Mouse (Mus musculus): ENCODE measurements around the gene Cdrt4.

The Cdrt4 gene

DNA sequence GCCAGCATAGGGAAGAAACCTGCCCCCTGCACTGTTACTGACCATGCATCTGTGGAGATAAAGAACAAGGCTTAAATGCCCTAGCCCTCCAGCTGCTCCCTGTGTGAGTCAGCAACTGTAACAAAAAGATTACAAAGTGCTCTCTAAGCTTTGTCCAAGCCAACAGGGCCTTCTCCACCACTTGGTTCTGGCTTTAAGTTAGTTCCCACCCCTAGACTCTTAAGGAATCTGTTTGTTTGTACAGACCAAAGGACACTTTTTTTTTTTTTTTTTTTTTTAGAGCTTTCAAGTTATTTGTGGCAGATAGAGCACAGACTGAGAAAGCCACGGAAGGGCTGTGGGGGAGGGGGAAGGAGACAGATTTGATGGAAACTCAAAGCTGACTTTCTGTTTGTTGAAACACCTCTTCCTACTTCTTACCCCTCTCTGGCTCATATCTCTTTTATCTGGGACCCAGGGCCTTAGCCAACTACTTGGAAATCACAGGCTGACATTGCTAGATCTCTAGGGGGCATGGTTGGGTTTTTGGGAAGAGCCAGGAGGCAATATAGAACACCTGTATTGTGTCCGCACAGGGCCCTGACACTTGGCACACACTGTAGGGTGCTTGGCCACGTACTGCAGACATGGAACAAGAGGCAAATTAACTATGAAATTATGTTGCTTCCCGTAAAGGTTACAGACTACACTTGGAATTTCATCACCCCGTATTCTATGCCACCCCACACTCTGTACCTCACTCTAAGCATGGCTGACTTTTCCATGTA lies 44.9 kb downstream of the Cdrt4 start:
- no peak for DNase-seq (ENCODE audit: low read depth, low spot score)

DNA sequence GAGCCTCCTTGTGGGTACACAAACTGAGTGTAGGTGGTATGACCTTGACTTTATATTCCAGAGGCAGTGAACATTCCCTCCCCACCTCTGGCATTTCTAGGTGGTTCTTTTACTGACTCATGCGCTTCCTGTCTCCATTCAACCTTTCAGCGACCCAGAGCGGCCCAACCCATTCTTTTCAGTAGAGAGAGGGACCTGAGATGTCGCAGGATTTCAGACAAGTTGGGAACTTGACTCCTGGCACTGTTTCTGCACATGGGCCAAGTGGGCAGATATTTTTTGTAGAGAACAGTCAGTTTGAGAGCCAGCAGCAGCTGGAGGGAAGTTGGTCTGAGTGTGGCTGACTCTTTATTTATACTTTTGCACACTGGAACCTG lies 45.5 kb downstream of the Cdrt4 start:
- no peak for DNase-seq (ENCODE audit: low read depth, low spot score)

DNA sequence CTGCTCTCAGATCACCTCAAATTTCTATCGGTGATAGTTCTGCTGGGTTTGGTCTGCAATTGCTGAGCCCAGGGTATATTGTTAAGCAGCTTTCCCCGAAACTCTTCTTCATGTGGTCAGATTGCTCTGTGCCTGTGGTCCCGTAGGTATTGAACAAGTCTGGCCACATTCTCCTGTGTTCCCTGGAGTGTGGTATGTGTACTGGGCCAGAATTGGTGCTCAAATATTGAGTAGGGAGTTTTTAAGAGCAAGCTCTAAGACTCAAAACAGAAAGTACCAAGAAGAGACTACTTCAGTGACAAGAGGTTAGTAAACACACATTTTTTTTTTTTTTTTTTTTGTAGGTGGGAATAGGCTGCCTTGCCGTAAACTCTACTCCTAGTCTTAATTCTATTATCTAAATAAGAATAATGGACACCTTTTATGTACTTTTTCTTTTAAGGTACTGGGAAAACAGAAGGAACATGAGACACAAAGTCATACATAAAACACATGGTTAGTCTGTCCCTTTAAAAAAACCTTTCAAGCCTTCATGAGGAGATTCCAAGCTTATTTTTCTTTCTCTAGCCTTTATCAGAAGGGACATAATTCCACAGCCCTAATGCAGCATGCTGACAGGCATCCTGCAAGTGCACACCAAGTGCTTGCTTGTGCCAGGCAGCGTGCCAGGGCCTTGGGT lies 46.2 kb downstream of the Cdrt4 start:
- DNase-seq (ENCODE audit: low read depth, low spot score), result no peak

DNA sequence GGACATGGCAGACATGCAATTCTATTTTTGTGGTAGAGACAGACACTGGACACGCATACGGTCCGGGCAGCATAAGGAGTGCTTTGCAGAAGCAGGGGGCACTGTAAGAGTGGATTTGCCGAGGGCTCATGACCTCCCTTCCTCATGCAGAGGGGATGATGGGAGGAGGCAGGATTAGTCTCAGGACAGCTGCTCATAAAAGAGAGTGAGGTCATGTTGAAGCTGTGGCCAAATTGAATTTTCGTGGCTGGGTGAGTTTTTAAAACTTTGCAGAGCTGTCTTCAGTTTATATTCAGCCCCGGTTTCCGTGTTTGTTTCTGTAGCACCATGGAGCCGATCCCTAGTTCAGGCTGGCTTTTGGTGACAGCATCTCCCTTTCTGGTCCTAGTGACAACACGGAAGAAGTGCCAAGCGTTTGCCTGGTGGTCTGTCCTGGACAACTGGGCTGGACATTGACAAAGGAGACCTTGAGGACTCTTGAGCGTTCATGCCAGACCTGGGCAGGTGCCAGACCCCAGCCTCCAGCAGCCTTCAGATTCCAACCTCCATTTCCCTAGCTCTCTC lies 46.8 kb downstream of the Cdrt4 start:
- DNase-seq (ENCODE audit: low read depth, low spot score), result peak; percentile 93

DNA sequence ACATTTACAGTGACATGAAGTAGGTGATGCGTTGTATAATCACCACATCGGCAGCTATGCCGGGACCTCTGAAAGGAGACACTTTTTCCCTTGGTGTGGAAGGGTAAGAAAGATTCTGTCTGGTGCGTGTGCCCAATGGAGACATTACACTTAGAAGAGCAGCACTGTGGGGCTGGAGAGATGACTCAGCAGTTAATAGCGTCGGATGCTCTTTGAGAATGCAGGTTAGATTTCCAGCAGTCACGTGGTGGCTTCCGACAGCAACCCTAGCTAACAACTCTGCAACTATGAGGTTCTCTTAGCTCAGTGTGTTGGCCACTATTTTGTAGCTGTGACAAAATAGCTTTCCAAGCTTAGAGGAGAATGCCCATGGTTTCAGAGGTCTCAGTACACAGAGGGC lies 49.1 kb downstream of the Cdrt4 start:
- no peak for DNase-seq (ENCODE audit: low read depth, low spot score)

DNA sequence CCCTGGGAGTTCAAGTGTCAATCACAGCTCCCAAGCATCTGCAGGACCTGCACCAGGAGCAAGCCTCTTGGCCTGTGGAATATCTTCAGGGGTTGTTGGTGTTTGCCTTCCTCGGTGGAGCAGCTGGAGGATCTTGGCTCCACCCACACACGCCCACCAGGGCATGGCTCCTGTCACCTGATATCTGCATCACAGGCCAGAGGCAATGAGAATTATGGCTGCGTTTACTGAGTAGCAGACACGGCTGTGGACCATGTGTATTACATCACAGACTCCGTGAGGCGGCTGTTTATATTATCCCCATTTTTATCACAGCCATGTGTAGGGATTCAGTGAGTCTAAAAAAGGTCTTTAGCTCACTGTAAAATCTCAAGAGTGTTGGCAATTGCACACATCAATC lies 53.6 kb downstream of the Cdrt4 start:
- DNase-seq (ENCODE audit: low read depth, low spot score), result no peak

DNA sequence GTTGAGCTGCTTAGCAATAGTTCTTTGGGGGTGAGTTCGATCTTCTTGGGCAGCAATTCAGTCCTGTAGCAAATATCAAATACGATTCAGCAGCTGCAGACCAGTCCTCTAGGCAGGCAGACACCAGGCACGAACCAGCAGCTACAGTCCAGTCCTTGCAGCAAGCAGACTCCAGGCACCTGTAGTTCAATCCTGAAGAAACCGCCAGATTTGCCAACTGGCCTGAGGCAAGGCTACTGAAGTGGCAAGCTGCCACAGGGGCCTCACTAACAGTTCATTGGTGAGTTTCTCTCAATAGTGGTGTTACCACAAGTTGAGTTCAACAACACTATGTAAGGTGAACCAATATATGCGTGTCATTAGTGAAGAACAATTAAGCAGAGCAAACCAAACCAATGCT lies 56.4 kb downstream of the Cdrt4 start:
- DNase-seq (ENCODE audit: low read depth, low spot score), result no peak

DNA sequence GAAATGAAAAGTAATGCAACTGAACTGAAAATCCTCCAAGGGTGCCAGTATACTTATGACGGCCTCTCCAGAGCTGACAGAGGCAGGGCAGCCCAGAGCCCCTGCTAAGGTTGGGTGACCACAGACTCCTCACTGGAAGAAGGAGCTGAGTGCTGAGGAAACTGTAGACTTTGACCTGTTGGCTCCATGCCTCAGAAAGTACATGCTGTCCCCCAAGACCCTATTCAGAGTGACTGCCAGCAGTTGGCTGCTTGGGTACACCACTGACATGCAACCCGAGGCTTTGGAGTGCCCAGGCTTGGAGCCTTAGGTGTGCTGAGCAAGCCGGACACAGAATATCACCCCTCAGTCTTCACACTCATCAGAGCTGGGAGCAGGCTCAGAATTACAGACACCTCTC lies 57.0 kb downstream of the Cdrt4 start:
- DNase-seq (ENCODE audit: low read depth, low spot score), result peak; percentile 40

DNA sequence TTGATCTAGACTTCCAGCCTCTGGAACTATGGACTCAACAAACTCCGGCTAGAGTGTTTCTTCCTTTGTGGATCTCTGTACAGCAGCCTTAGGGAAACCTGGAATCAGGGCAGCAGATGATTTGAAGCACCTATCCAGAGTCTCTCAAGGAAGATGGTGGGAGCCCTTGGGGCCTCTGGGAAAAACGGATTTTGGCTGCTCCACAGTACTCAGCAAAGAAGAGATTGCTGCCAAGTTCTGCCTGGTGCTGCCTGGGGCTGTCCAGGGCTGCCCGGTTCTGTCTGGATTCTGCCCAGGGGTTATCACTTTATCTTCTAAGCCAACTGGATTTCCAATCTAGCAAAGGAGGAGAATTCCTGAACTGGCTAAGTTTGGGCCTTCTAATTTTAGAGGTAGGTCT lies 58.8 kb downstream of the Cdrt4 start:
- no peak for DNase-seq (ENCODE audit: low read depth, low spot score)

DNA sequence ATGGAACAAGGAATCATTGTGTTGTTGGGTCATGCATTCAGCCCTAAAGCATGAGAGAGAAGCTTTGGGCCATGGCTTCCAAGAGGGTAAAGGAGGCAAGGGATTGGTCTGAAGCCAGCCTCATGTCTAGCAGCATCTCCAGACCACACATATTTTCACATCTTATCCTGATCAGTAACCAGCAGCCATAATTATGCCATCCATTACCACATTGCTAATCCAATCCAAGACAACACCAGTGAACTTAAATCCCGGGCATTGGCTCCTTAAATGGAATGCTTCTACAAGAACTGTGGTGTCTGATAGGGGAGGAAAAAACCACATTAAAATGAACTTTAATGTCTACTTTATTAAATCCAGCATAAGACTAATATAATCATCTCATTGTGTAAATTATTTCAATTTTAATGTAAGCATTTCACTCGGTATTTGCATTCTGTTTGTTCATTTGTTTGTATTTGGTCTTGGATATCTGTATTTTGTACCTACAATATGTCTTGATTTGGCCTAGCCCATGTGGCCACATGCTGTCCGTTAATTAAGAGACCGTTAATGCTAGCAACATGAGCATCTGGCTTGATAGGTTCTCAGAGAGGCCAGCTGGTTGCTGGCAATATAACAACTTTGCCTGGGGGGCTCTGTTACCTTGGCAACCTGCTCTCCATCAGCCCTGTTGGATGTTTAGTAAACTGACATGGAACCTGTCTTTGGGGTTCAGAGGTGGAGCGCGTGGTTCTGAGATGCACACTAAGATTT lies 66.5 kb downstream of the Cdrt4 start:
- DNase-seq (ENCODE audit: low read depth, low spot score), result no peak

DNA sequence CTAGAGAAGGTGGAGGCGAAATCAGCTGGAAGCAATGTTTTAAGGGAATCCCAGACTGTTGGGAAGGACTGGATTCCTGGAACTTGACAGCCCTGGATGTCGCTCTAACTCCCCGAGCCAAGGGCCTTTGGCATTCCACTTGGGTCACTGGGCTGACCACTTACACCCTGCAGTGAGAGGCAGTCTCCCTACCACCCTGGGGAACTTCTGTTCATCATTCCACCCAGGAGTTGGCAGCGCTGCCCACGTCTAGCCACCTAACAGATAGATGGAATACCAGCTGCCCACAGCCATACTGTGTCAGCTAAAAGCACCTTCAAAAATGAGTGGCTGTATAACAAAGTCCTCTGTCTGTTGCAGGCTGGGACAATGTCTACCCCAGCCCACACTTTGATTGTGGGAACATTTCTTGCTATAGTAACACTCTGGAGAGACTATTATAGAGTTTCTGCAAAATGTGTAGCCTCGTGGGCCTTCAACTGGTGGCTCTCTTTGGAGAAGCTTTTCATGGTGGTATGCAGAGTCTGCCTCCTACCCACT lies 67.2 kb downstream of the Cdrt4 start:
- DNase-seq (ENCODE audit: low read depth, low spot score), result no peak

DNA sequence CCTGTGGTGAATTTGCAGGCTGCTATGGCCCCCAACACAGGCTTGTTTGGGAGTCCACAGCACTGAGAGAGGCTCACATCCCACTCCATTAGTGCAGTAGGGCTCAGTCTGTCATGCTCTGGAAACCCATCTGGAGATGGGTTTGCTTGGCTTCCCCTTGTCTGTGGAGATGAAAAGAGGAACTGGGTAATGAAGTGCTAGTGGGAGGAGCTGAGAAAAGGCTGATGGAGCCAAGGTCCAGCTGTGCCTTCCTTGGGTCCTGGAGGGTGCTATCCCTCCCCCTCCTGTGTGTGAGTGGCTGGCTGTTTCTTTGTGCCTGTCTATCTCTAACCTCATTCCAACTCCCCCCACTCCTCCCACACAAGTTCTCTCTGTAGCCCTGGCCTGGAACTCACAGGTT lies 69.6 kb downstream of the Cdrt4 start:
- peak; percentile 44 for DNase-seq (ENCODE audit: low read depth, low spot score)

DNA sequence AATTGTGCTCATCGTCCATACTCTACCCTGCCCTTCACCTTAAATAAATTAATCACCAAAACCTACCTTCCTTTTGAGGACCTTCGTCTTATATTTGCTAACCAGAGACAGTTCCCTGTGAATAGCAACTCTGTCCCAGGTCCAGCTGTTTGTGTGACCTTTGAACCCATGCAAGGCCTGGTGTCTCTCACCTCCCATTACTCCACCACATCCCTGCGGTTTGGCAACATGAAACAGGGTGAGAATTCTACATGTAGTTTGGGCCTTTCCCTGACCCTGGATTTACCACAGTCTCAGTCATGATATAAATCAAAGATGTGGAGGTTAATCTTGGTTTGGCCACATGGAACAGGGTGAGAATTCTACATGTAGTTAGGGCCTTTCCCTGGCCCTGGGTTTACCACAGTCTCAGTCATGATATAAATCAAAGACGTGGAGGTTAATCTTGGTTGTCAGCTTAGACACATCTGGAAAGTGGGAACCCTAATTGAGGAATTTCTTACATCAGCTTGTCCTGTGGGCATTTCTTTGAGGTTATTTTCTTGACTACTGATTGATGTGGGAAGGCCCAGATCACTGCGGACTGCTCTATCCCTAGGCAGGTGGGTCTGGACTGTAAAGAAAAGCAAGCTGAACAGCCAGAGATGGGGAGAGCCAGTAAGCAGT lies 70.3 kb downstream of the Cdrt4 start:
- no peak for DNase-seq (ENCODE audit: low read depth, low spot score)

DNA sequence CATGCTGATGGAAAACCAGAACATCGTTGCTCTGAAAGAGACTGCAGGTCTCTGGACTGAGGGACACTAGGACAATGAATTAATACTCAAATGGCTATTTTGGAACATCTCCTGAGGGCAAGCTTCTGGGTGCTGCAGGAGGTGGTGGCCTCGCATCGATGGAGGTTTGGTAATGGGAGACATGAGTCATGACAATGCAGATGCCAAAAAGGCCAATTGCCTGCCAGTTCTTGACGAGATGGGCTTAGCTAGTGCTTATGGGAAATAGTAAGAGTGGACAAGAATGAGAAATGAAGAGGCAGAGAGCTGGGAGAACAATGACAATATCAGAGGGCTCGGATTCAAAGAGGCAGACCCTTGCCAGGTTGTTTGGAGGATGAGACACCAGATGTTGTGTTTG lies 72.5 kb downstream of the Cdrt4 start:
- DNase-seq (ENCODE audit: low read depth, low spot score), result peak; percentile 65

DNA sequence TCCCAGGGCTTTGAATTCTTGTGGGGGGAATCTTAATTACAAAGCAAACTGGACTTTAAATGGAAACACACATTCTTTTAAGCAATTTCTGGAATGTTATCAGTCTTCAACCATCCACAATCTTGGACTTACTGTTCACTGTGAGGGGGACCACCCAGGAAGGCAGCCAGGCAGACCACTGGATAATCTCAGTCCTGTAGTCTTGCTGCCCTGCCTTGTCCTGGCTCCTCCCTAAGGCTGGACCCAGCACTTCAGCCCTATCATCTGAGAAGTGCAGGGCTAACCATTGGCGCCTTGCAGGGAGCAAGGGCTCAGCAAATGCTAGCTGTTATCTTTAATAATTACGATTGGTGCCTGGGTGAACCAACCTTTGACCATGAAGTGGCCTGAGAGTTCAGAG lies 73.1 kb downstream of the Cdrt4 start:
- no peak for DNase-seq (ENCODE audit: low read depth, low spot score)

DNA sequence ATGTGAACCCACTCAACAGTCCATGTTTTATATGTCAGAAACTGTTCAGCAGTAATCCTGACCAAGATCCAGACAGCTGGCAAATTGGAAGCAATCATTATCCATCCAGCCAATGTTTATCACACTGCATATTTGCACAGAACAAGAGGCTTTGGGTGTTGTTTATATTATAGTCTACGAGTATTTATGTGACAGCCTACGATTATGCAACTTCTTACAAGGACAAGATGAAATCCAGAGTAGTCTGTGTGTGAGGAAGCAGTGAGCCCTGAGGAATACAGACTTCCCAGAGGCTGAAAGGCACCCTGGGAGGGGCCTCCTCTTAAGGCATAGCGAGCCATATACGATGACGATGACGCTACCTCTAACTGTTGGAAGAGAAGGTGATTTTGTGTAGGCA lies 74.5 kb downstream of the Cdrt4 start:
- DNase-seq (ENCODE audit: low read depth, low spot score), result no peak

DNA sequence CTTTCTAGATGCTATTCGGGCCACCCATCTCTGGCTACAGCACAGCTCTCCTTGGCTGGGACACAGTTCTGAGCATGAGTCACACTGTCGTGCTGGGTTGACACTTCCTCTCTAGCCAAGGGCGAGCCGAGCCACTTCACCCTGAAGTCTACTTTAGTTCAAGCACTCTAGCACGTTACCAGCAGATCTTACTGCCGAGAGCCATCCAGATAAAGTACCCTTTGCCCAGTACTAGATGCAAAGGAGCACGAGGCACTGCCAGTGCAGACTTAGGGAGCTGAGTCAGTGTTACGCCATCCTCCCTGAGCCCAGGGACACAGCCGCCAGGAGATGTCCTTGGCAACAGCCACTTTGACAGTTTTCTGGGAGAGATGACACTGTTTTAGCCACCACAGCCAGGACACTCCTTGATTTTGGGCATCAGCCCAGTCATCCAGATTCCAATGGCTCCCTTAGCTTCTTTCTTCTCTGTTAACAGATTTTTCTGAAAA lies 75.7 kb downstream of the Cdrt4 start:
- peak; percentile 85 for DNase-seq (ENCODE audit: low read depth, low spot score)

DNA sequence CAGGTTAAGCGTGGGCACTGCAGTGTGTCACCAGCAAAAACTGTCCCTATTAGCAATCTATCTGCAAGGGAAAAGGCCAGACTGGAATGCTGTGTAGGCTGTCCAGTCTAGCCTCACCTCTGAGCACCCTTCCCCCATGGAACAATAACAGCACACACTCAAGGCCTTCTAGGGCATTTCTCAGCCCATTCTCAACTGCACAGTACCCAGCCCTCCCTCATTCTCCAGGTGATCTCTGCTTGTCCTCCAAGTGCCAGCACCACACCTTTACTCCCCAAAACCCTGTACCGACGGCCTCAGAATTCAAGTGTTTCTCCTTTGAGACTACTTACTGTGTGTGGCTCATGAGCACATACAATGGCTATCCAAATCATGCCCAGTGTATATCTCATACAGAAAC lies 77.1 kb downstream of the Cdrt4 start:
- no peak for DNase-seq (ENCODE audit: low read depth, low spot score)

DNA sequence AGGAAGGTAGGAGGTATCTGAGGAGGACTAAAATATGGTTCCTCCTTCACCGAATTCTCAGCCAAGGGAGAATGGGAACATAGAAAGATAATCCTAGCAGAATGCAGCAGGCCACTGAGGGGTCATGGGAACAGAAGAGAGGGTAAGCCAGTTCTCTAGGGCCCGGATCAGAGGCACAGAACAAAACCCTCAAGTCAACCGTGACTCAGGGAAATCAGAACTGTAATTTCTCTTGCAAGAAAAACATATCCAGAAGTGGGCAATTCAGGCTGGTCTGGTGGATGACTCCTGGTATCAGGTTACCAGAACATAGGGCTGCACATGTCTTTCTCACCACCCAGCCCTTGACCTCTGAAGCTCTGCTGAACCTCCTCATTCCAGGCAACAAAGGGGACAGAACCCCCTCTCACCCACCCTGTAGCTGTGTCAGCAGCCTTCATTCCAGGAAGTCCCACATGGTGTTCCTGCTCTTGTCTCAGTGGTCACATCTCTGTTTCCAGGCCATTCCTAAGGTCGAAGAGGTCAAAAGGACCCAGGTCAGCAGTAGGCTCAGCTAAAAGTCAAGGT lies 78.2 kb downstream of the Cdrt4 start:
- no peak for DNase-seq (ENCODE audit: low read depth, low spot score)

DNA sequence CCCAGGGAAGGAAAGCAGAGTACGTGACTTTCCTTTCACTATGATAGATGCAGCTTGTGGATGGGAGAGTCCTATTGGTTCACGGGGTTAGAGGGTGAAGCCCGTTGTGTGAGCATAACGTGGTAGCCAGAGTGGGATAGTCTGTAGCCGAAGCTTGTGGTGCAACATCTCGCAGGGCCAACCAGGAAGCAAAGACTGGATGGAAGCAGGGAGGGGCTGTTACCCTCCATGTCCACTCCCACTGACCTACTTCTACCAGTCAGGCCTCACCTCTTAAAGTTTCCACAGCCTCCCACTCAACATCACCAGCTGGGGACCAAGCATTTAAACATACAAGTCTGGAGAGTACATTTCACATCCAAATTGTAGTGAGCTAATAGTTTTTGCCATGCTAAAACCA lies 78.7 kb downstream of the Cdrt4 start:
- peak; percentile 37 for DNase-seq (ENCODE audit: low read depth, low spot score)

All from skeletal muscle tissue, adult 2 months (tissue).